Mouse (Mus musculus) ES-Bruce4 (cell line): ENCODE measurements at regions not wholly inside any gene's neighbourhood (a gene's known extent, or its start where the extent isn't known, plus 50 kb on each side); places are given as distances from the start of the nearest gene placed in this dataset.

Experiments used
- H3K27ac ChIP-seq: 2 replicates; pipeline ENCODE4 v1.5.1; 2012; ENCODE audit warnings: low read length, inconsistent platforms; ENCODE audit not compliant: insufficient read depth
- H3K27me3 ChIP-seq: 2 replicates; pipeline ENCODE4 v1.6.1; 2012; ENCODE audit warnings: mild to moderate bottlenecking, low read length, inconsistent platforms; ENCODE audit not compliant: control insufficient read depth, poor library complexity, insufficient read depth, severe bottlenecking
- H3K36me3 ChIP-seq: 2 replicates; pipeline ENCODE4 v1.6.1; 2012; ENCODE audit warnings: inconsistent platforms, mild to moderate bottlenecking, low read length, moderate library complexity; ENCODE audit not compliant: control insufficient read depth, poor library complexity, insufficient read depth, severe bottlenecking
- H3K4me1 ChIP-seq: one replicate; pipeline ENCODE4 v1.8.1; 2011; ENCODE audit warnings: low read length; ENCODE audit not compliant: control insufficient read depth, insufficient read depth
- H3K4me3 ChIP-seq: 2 replicates; pipeline ENCODE4 v1.5.1; 2011; ENCODE audit warnings: low read depth, mild to moderate bottlenecking, low read length
- H3K9ac ChIP-seq: 2 replicates; pipeline ENCODE4 v1.6.1; 2012; ENCODE audit warnings: low read depth, mild to moderate bottlenecking, inconsistent platforms; ENCODE audit not compliant: poor library complexity, severe bottlenecking
- H3K9me3 ChIP-seq: replicated peaks from 2 replicates; pipeline ENCODE4 v1.6.1; 2012; ENCODE audit warnings: mild to moderate bottlenecking, low read length, inconsistent platforms; ENCODE audit not compliant: control insufficient read depth, poor library complexity, insufficient read depth, severe bottlenecking
- CTCF ChIP-seq: IDR thresholded peaks from one replicate; pipeline ENCODE4 v1.8.1; 2011; ENCODE audit warnings: low read depth, low read length
- EP300 ChIP-seq: IDR thresholded peaks from 2 replicates; pipeline ENCODE4 v1.6.1; 2011; ENCODE audit warnings: low read depth, low read length; ENCODE audit not compliant: insufficient read depth
- POLR2A ChIP-seq: IDR thresholded peaks from one replicate; pipeline ENCODE4 v1.8.1; 2011; ENCODE audit warnings: low read length; ENCODE audit not compliant: insufficient read depth

- Histone ChIP-seq H3K9ac (no peak overlapping the region), H3K36me3 (no peaks in the 10 kb centered on the region), H3K4me1 (no peaks in the 10 kb centered on the region), H3K27me3 (no peaks in the 10 kb centered on the region), H3K4me3 (no peak overlapping the region), H3K9me3 (no peaks in the 10 kb centered on the region), H3K27ac (no peak overlapping the region)
- no peak for TF ChIP-seq EP300
- no peak for TF ChIP-seq POLR2A
- no peak for TF ChIP-seq CTCF
Observed at GRCm38 (mm10) chr12:107539683-107540082, 51.3 kb downstream of the 3110018I06Rik start.

GRCm38 (mm10) chr12:107541196-107541595 is 52.8 kb downstream of the 3110018I06Rik start:
- no peak overlapping the region for H3K4me3 ChIP-seq
- H3K27me3 ChIP-seq = no peaks in the 10 kb centered on the region
- no peak for TF ChIP-seq POLR2A
- TF ChIP-seq EP300 = no peak
- no peak for TF ChIP-seq CTCF
- no peaks in the 10 kb centered on the region for H3K4me1 ChIP-seq
- no peaks in the 10 kb centered on the region for H3K9me3 ChIP-seq
- no peaks in the 10 kb centered on the region for H3K36me3 ChIP-seq
- no peak overlapping the region for H3K9ac ChIP-seq
- H3K27ac ChIP-seq = no peak overlapping the region

- H3K36me3 ChIP-seq = no peaks in the 10 kb centered on the region
- H3K9me3 ChIP-seq = no peaks in the 10 kb centered on the region
- no peak for TF ChIP-seq EP300
- no peak for TF ChIP-seq POLR2A
- no peak for TF ChIP-seq CTCF
- no peak overlapping the region for H3K27ac ChIP-seq
- no peaks in the 10 kb centered on the region for H3K4me1 ChIP-seq
- H3K9ac ChIP-seq = no peak overlapping the region
- H3K4me3 ChIP-seq = no peak overlapping the region
- H3K27me3 ChIP-seq = peaks cover 4% of the 10 kb centered on the region; the same call in 1 of the 2 replicates
Observed at GRCm38 (mm10) chr12:107547194-107547885, 58.9 kb downstream of the 3110018I06Rik start.

GRCm38 (mm10) chr12:107547886-107548448 is 59.5 kb downstream of the 3110018I06Rik start:
- Histone ChIP-seq H3K4me3 (no peak overlapping the region), H3K4me1 (no peaks in the 10 kb centered on the region), H3K27ac (no peak overlapping the region), H3K36me3 (no peaks in the 10 kb centered on the region), H3K9me3 (no peaks in the 10 kb centered on the region), H3K9ac (no peak overlapping the region), H3K27me3 (peaks cover 4% of the 10 kb centered on the region; the same call in 1 of the 2 replicates)
- TF ChIP-seq EP300 (no peak), CTCF (no peak), POLR2A (no peak)

- Histone ChIP-seq H3K27me3 (peaks cover 4% of the 10 kb centered on the region; the same call in 1 of the 2 replicates), H3K4me3 (no peak overlapping the region), H3K4me1 (no peaks in the 10 kb centered on the region), H3K9me3 (no peaks in the 10 kb centered on the region), H3K36me3 (no peaks in the 10 kb centered on the region), H3K9ac (no peak overlapping the region), H3K27ac (no peak overlapping the region)
- TF ChIP-seq CTCF (no peak), EP300 (no peak), POLR2A (no peak)
Observed at GRCm38 (mm10) chr12:107549452-107550296, 61.2 kb downstream of the 3110018I06Rik start.

- no peaks in the 10 kb centered on the region for H3K27me3 ChIP-seq
- H3K9me3 ChIP-seq = peaks cover 6% of the 10 kb centered on the region; the same call in 1 of the 2 replicates
- H3K9ac ChIP-seq = no peak overlapping the region
- no peaks in the 10 kb centered on the region for H3K36me3 ChIP-seq
- no peak overlapping the region for H3K27ac ChIP-seq
- no peak for TF ChIP-seq EP300
- TF ChIP-seq CTCF = no peak
- no peak for TF ChIP-seq POLR2A
- no peaks in the 10 kb centered on the region for H3K4me1 ChIP-seq
- no peak overlapping the region for H3K4me3 ChIP-seq
Observed at GRCm38 (mm10) chr12:107559191-107559590, 70.8 kb downstream of the 3110018I06Rik start.
